Mouse (Mus musculus): ENCODE results near the gene Ppp4r2. TPM values are rescaled to one million over a fixed set of nuclear protein-coding genes. Genes with fewer than 3 reads are reported as not detected.

Ppp4r2 gene
- polyA plus RNA-seq (2015; fragmentation: Nextera tagmentation; extraction: Ambion mirVana): 12.0 and 13.5 TPM in 2 replicates

GRCm38 (mm10) chr6:100833355-100833754 is at the start of gene Ppp4r2:
Gene Ppp4r2, plus strand, starts transcription at chr6:100833622.
- peak within 1 kb of the TSS; percentile 67 for H3K4me2 ChIP-seq
- H3K4me1 ChIP-seq (replicated peaks): peaks cover 23% of the 10 kb centered on the region
- peak within 1 kb of the TSS; percentile 76 for H3K4me3 ChIP-seq
- peak within 1 kb of the TSS; percentile 88 for H3K27ac ChIP-seq
- no peaks in the 10 kb centered on the region for H3K27me3 ChIP-seq
- peaks cover 32% of the 10 kb centered on the region for H3K36me3 ChIP-seq
- peak within 1 kb of the TSS; percentile 79 for H3K9ac ChIP-seq
- 1% methylated on average over 39 of the region's 50 CpGs for WGBS
- no peaks in the 10 kb centered on the region for H3K9me3 ChIP-seq (replicated peaks)
- ATAC-seq (replicated peaks; ENCODE audit: insufficient number of reproducible peaks, insufficient read depth, low FRiP score, low read depth): peak; percentile 94

DNA sequence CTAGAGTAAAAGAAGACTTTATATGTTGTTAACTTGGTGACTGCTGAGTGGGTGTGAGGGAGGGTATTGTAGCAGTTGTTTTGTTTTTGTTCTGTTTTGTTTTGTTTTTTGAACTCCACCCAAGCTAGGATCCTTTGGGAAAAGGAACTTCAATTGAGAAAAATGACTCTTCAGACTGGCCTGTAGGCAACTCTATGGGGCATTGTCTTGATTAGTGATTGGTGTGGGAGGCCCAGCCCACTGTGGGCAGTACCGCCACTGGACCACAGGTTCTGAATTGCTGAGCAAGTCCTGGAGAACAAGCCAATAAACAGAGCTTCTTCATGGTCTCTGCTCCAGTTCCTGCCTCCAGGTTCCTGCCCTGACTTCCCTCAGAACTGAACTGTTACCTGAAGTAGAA is 45.7 kb upstream of the Ppp4r2 start:
- Histone ChIP-seq H3K36me3 (no peaks in the 10 kb centered on the region), H3K9ac (no peak overlapping the region), H3K4me2 (no peak overlapping the region), H3K27ac (no peak overlapping the region), H3K9me3 (replicated peaks) (no peaks in the 10 kb centered on the region), H3K4me3 (no peak overlapping the region), H3K4me1 (replicated peaks) (no peaks in the 10 kb centered on the region), H3K27me3 (no peaks in the 10 kb centered on the region)
- ATAC-seq (replicated peaks; ENCODE audit: insufficient number of reproducible peaks, insufficient read depth, low FRiP score, low read depth): no peak
- WGBS: 95% methylated on average over 1 of the region's 1 CpGs

DNA sequence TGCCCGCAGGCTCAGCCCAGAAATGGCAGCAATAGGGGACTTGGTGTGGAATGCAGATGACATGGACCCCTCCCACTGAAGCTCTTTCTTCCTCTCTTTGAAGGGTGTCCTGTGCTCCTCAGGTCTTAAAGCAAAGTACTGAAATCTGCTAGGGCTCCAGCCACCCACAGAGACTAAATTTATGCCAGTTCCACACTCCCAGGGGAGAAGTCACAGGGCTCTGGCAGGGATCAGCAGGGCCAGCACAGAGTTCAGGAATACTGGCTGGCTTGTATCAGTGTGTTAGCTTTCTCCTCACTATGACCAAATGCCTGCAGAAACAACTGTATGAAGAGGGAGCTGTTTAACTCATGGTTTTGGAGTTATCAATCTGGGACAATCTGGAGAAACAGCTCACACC is 44.3 kb upstream of the Ppp4r2 start:
- Histone ChIP-seq H3K9ac (no peak overlapping the region), H3K4me3 (no peak overlapping the region), H3K4me2 (no peak overlapping the region), H3K36me3 (no peaks in the 10 kb centered on the region), H3K27me3 (no peaks in the 10 kb centered on the region), H3K27ac (no peak overlapping the region), H3K4me1 (replicated peaks) (no peaks in the 10 kb centered on the region), H3K9me3 (replicated peaks) (no peaks in the 10 kb centered on the region)
- ATAC-seq (replicated peaks; ENCODE audit: insufficient number of reproducible peaks, insufficient read depth, low FRiP score, low read depth): no peak
- WGBS: 90% methylated on average over 1 of the region's 1 CpGs

DNA sequence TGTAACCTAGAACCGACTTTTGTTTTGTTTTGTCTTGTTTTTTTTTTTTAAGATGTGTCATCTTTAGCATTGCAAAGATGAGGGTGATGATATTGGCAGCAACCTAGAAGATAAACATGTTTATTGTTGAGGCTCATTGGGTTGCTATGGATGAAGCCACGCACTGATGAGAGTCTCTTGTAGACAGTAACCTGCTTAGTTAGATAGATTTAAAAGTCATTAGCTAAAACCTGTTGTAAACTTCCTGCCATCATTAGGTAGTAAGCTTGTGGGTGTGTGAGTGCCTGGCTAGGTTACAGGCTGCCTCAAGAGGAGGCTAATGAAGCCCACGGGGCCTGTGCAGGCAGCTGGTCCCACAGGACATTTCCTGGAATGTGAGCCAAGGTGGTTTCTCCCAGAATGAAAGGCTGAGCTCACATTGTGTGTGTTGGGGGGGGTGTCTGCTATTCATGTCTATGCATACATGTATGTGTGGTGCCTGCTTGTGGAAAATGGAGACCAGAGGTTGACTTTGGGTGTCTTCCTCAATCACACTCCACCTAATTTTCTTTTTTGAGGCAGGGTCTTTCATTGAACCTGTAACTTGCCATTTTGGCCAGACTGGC is 41.3 kb upstream of the Ppp4r2 start:
- Histone ChIP-seq H3K4me1 (replicated peaks) (no peaks in the 10 kb centered on the region), H3K9ac (no peak overlapping the region), H3K27ac (no peak overlapping the region), H3K36me3 (no peaks in the 10 kb centered on the region), H3K27me3 (no peaks in the 10 kb centered on the region), H3K4me2 (no peak overlapping the region), H3K4me3 (no peak overlapping the region), H3K9me3 (replicated peaks) (no peaks in the 10 kb centered on the region)
- no peak for ATAC-seq (replicated peaks; ENCODE audit: insufficient number of reproducible peaks, insufficient read depth, low FRiP score, low read depth)
- 58% methylated on average over 3 of the region's 3 CpGs for WGBS

DNA sequence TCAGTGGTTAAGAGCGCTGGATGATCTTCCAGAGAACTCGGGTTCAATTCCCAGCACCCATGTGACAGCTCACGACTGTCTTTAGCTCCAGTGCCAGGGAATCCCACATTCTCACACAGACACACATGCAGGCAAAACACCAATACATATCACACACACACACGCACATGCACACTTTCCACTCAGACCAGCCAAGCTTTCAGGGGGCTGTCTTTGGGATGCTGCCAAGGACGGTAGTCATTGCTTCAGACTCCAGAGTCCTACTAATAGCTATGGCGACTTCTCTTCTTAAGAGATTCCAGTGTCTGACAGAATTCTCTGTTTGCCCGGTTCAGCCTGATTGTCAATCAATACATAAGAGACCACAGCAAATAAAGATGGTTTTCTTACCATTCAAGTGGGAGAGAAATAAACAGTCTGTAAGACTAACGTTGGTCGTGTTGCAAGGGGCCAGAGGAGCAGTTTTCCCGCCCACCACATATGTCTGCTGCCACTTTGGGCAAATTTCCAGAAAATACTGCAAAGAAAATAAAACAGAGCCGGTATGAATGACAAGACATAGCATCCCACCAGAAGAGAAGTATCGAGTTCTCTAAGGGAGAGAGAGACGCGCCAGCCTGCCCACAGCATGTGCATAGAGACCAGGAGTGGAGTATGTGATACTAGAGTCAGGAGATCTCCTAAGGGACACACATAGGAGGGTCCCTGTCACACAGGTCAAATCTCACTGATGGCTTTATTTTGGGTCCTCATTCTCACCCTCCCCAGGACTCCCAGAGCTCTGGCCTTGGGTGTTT is 40.3 kb upstream of the Ppp4r2 start:
- Histone ChIP-seq H3K4me3 (no peak overlapping the region), H3K9me3 (replicated peaks) (no peaks in the 10 kb centered on the region), H3K36me3 (no peaks in the 10 kb centered on the region), H3K4me1 (replicated peaks) (no peaks in the 10 kb centered on the region), H3K4me2 (no peak overlapping the region), H3K27ac (no peak overlapping the region), H3K9ac (no peak overlapping the region), H3K27me3 (no peaks in the 10 kb centered on the region)
- 66% methylated on average over 14 of the region's 14 CpGs for WGBS
- 0 out of 2 replicates have a peak, but pooled peaks have one; percentile 22 for ATAC-seq (replicated peaks; ENCODE audit: insufficient number of reproducible peaks, insufficient read depth, low FRiP score, low read depth)

GRCm38 (mm10) chr6:100795797-100796196 is 37.6 kb upstream of the Ppp4r2 start:
- no peak overlapping the region for H3K27ac ChIP-seq
- WGBS: 39% methylated on average over 6 of the region's 6 CpGs
- no peaks in the 10 kb centered on the region for H3K27me3 ChIP-seq
- no peak overlapping the region for H3K9ac ChIP-seq
- H3K36me3 ChIP-seq: no peaks in the 10 kb centered on the region
- H3K4me3 ChIP-seq: no peak overlapping the region
- H3K9me3 ChIP-seq (replicated peaks): no peaks in the 10 kb centered on the region
- no peak for ATAC-seq (replicated peaks; ENCODE audit: insufficient number of reproducible peaks, insufficient read depth, low FRiP score, low read depth)
- H3K4me1 ChIP-seq (replicated peaks): no peaks in the 10 kb centered on the region
- no peak overlapping the region for H3K4me2 ChIP-seq

DNA sequence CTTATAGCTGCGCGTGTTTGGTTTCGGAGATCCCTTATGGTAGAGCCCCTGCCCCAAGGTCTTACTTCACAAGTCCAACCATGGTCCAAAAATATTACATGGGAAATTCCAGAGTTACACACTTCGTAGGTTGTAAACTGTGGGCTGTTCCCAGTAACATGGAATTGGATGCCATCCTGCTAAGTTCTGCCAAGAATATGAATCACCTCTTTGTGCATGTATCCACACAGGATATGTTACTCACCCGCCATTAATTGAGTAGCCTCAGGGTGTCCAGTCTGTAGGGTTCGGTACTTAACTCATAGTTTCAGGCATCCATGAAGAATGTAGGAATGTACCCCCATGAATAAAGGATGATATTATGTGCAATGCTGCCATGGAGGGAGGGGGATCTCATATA is 34.1 kb upstream of the Ppp4r2 start:
- H3K27ac ChIP-seq: no peak overlapping the region
- no peak overlapping the region for H3K9ac ChIP-seq
- H3K4me1 ChIP-seq (replicated peaks): no peaks in the 10 kb centered on the region
- H3K4me2 ChIP-seq: no peak overlapping the region
- no peaks in the 10 kb centered on the region for H3K9me3 ChIP-seq (replicated peaks)
- no peaks in the 10 kb centered on the region for H3K27me3 ChIP-seq
- ATAC-seq (replicated peaks; ENCODE audit: insufficient number of reproducible peaks, insufficient read depth, low FRiP score, low read depth): no peak
- WGBS: 82% methylated on average over 6 of the region's 6 CpGs
- H3K4me3 ChIP-seq: no peak overlapping the region
- H3K36me3 ChIP-seq: no peaks in the 10 kb centered on the region

DNA sequence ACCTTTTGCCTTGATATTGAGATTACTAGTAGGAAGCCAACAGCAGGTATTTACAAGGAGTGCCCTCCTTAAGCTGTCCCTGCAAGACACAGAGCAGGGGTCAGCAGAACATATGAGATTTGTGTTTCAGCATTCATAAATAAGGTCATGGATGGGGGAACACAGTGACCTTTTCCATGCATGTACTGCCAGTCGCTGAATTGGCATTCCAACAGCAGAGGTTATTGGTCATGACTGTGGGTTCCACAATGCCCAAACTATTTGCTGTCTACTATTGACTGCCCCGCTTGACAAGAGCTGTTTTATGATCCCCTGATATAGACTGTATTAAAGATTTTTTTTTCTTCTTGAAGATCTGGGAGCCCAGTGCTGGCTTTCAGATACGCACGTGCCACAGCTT is 33.7 kb upstream of the Ppp4r2 start:
- 88% methylated on average over 4 of the region's 4 CpGs for WGBS

DNA sequence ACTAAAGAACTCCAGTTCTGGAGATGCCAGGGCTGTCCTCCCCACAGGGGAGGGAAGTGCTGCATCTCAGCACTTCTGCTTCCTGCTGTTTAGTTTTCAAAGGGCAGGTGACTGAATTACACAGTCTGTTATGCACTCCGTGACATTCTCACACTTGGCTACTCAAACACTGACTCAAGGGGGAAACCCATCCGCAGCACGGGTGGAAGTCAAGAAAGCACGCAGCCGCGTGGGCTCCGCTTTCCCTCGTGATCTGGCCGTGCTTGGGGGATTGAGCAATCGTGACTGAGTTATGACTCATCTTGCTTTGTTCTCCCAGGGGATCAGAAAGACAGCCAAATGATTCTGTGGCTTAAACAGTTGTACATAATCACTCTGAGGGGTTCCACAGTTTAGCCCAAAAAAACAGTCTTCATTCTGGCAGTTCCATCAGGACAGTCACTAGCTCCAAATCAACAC is 32.9 kb upstream of the Ppp4r2 start:
- ATAC-seq (replicated peaks; ENCODE audit: insufficient number of reproducible peaks, insufficient read depth, low FRiP score, low read depth): no peak
- 49% methylated on average over 10 of the region's 10 CpGs for WGBS
- Histone ChIP-seq H3K36me3 (no peaks in the 10 kb centered on the region), H3K27me3 (no peaks in the 10 kb centered on the region), H3K4me2 (no peak overlapping the region), H3K9ac (no peak overlapping the region), H3K27ac (no peak overlapping the region), H3K9me3 (replicated peaks) (no peaks in the 10 kb centered on the region), H3K4me1 (replicated peaks) (no peaks in the 10 kb centered on the region), H3K4me3 (no peak overlapping the region)

More for the DNA sequence above, 33.7 kb upstream of the Ppp4r2 start:
- Histone ChIP-seq H3K4me1 (replicated peaks) (no peaks in the 10 kb centered on the region), H3K9ac (no peak overlapping the region), H3K27ac (no peak overlapping the region), H3K36me3 (no peaks in the 10 kb centered on the region), H3K4me3 (no peak overlapping the region), H3K27me3 (no peaks in the 10 kb centered on the region), H3K4me2 (no peak overlapping the region), H3K9me3 (replicated peaks) (no peaks in the 10 kb centered on the region)
- ATAC-seq (replicated peaks; ENCODE audit: insufficient number of reproducible peaks, insufficient read depth, low FRiP score, low read depth): no peak

DNA sequence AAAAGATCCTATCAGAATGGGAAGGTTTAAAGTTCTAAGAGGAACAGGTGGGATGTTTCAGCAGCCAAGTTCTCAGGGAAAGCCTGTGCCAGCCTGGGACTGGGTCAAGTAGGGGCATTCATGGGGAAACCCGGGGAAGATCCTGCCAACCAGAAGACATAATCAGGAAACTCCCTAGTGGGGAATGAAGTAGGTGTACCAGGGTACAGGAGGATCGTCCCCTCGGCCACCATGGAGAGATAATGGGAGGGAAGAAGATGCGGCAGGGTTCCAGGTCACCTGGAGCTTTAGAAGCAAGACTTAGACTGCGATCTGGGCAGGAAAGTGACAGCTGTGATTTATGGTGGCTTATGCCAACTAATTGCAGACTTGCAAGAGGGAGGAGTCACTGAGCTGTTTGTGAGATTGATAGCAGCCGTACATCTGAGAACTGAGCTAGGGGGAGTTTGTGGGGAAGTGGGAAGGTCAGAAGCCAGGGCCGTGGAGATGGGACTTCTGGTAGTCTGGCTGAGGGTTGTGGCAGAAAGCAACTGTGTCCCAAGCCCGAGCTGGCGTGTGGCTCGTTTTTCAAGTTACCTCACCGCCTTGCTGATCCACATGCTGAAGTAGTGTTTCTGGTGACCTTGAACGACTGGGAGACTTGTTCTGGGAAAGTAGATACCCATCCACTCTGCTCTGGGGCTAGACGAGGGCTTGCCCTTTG is 30.9 kb upstream of the Ppp4r2 start:
- no peak overlapping the region for H3K9ac ChIP-seq
- no peaks in the 10 kb centered on the region for H3K9me3 ChIP-seq (replicated peaks)
- H3K27me3 ChIP-seq: no peaks in the 10 kb centered on the region
- H3K27ac ChIP-seq: no peak overlapping the region
- H3K36me3 ChIP-seq: no peaks in the 10 kb centered on the region
- no peaks in the 10 kb centered on the region for H3K4me1 ChIP-seq (replicated peaks)
- H3K4me3 ChIP-seq: no peak overlapping the region
- no peak for ATAC-seq (replicated peaks; ENCODE audit: insufficient number of reproducible peaks, insufficient read depth, low FRiP score, low read depth)
- WGBS: 55% methylated on average over 13 of the region's 13 CpGs
- H3K4me2 ChIP-seq: no peak overlapping the region

DNA sequence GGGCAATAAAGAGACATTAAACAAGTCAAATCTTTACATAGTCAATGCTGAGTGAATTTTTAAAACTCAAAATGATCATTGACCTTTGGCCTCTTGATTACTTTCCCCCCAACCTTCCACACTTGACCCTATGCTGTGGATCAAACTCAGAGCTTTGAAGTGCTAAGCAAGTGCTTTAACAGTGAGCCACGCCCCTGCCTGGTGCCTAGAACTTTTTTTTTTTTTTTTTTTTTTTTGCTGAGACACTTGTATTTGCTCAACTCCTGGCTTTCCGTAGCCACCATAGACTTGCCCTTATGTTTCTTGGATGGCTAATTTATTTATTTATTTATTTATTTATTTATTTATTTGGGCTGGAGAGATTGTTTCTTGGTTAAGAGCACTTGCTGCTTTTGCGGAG is 30.2 kb upstream of the Ppp4r2 start:
- no peak overlapping the region for H3K27ac ChIP-seq
- ATAC-seq (replicated peaks; ENCODE audit: insufficient number of reproducible peaks, insufficient read depth, low FRiP score, low read depth): no peak
- H3K4me2 ChIP-seq: no peak overlapping the region
- H3K27me3 ChIP-seq: no peaks in the 10 kb centered on the region
- H3K4me3 ChIP-seq: no peak overlapping the region
- no peaks in the 10 kb centered on the region for H3K9me3 ChIP-seq (replicated peaks)
- no peaks in the 10 kb centered on the region for H3K36me3 ChIP-seq
- no peak overlapping the region for H3K9ac ChIP-seq
- H3K4me1 ChIP-seq (replicated peaks): no peaks in the 10 kb centered on the region
- WGBS: 84% methylated on average over 3 of the region's 3 CpGs

All from heart, embryonic 15.5 days (tissue).